Mouse (Mus musculus): ENCODE results near the gene Fnip2.
"Not testable (repeated sequence)": the region's sequence is repeated elsewhere in the genome, so short reads cannot be mapped to it uniquely, and the experiment has no call there.

Fnip2 gene

DNA sequence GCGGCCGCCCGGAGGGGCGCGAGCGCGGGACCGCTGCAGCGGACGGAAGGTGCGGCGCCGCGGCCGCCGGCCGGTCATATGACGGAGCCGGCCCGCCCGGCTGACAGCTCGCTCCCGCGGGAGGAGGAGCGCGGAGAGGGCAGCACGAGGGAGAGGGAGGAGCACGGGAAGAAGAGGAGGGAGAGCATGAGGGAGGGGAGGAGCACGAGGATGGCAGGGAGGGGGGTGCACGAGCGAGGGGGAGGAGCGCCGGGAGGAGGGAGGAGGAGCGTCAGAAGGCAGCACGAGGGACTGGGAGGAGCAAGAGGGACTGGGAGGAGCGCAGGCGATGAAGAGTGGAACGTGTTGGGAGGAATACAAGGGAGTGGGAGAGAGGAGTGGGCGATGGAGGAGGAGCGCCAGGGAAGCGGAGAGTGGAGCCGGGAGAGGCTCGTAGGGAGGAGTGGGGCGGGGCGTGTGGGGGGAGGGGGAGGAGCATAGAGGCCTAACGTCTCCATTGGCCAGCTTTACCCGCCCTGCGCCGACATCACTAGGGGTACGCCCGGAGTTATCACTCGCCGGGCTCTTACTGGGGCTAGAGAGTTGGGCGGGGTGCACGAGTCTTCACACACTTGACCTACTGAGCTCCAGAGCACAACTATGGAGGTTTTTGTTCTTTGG, at the start of gene Fnip2:
Fnip2 (minus strand) TSS at position 94 of the 660 bp plus-strand sequence.
- peak; percentile 77 for DNase-seq

DNA sequence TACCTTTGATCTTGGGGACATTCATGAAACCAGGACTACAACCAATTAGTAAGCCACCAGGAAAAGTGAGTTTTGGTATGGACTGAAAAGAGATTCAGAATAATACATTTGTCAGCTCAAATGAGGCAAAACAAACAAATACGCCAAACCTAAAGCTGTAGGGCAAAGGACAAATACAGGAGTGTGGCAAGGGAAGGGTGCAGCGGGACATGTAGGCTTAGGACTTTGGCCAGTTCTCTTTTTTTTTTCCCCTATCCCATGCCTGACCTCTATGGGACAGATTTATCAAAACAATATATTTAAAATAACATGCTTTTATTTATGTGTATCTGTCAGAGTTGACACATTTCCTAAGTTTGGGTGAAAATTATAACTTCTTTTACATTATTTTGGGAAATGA, 42.3 kb upstream of the Fnip2 start:
- no peak for DNase-seq

GRCm38 (mm10) chr3:79595468-79595867, 27.9 kb upstream of the Fnip2 start:
- no peak for DNase-seq

GRCm38 (mm10) chr3:79591793-79592471, 24.3 kb upstream of the Fnip2 start:
- DNase-seq = no peak

GRCm38 (mm10) chr3:79590863-79591792, 23.5 kb upstream of the Fnip2 start, which contains the start of gene Ppid:
TSS of gene Ppid (plus strand) at chr3:79591342.
- peak; percentile 83 for DNase-seq

DNA sequence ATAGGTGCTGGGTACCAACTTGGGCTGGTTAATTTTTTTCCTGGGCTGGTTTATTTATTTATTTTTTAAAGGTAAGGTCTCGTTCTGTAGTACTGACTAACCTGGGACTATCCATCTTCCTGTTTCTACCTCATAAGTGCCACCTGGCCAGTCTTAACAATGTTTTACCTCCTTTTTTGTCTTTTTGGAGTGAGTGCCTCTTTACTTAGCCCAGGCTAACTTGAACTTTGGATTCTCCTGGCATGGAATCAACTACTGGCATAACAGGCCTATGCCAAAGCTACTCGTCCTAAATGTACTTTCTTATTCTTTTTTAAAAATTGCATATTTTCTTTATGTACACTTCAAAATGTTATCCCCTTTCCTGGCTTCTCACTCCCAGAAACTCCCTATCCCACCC, 22.1 kb upstream of the Fnip2 start:
- no peak for DNase-seq

- peak; percentile 92 for DNase-seq
These were observed 19.2 kb upstream of the Fnip2 start for GRCm38 (mm10) chr3:79586804-79587203.

GRCm38 (mm10) chr3:79579891-79580575, 12.4 kb upstream of the Fnip2 start:
- DNase-seq = no peak

GRCm38 (mm10) chr3:79578164-79578563, 10.6 kb upstream of the Fnip2 start:
- no peak for DNase-seq

DNA sequence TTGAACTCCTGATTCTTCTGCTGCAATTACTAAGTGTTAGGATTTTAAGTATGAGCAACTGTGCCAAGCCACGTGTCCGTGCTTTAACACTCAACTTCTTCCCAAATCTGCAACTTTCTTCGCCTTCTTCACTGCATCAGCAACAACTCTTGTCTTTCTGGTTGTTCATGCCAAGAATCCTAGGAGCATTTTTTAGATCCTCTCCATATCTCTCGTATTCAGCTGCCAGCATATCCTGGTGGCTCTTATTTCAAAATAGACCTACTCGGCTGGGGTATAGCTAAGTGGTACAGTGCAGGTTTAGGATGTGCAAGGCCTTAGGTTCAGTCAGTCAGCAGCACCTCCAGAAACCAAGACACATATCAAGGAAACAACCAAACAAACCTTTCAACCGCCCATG, 10.0 kb upstream of the Fnip2 start:
- no peak for DNase-seq

DNA sequence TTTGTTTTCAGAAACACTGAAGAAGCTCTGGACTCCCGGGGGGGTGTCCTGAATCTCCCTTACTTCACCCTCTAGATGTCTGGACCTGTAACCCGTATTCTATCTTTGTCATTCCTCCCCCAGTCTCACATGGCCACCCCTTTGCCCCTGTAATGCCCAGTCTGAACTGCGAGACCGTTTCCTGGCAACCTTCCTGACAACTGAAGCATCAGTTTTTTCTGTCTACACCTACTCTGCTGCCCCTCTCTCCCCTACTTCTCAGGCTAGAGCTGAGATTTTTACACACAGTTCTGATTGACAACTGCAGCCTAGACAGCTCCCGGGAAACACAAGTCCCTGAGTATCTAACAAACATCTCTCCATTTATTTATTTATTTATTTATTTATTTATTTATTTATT, 9.3 kb upstream of the Fnip2 start:
- no peak for DNase-seq

DNA sequence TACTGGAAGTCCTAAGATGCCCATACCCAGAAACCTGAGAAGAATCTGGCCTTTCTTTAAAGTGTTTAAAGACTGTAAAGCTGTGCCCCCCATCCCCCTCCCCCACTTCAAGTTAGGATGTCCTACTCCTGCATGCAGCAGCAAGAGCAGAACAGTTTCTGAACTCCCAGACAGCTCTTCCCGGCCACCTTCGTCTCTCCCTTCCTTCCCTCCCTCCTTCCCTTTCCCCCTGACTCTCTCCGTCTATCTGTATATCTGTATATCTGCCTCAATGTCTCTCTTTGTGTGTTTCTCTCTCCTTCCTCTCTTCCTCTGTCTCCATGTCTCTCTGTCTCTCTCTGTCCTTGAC, 8.8 kb upstream of the Fnip2 start:
- no peak for DNase-seq

DNA sequence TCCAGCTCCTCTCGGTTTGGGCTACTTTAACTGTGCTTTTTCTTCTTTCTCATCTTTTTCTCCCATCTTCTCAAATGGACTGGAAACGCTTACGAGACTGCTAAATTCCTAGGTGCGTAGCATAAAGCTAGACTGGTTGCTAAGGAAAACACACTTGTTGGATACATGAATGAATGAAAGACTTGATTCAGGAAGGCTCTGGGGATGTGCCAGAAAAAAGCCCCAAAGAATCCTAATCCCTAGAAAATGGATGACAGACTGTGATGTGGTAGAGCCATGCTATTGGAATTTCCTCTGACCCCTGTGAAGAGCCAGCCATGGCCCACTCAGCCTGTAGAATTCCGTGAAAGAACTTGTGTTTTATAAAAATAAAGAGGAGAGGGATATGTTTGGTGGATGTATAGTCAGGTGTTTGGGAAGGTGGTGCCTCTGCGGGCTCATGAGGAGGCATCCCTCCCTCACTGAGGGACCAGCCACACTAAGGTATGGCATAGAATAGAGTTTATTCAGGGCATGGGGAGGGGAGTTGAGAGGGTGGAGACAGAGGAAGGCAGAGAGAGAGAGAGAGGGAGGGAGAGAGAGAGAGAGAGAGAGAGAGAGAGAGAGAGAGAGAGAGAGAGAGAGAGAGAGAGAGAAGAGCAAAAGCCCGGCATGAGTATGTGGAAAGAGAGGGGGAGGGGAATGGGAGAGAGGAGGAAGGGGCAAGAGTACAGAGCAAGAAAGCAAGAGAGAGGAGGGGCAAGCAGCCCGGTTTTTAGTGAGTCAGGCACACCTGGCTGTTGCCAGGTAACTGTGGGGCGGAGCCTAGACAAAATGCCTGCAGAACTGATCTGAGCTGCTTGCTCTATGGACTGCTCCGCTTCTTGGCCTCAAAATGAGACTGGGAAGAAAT, 8.2 kb upstream of the Fnip2 start:
- no peak for DNase-seq

DNA sequence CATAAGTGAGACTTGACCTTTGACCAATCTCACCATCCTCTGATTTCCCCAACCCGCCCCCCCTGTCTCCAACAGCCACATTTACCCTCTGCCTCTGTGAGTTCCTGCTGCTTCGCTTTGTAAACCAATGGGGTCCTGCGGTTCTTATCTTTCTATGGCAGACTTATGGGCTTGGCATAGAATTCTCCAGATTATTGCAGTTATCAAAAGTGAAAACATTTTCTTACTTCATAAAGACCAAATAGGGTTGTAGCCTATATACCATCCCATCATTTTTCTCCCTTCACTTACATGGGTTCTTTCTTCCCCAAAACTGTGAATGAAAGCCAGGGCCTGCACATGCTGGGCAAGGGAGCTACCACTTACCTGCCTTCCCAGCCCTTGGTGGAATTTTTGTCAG, 6.7 kb upstream of the Fnip2 start:
- no peak for DNase-seq

- DNase-seq = not testable (repeated sequence)
These were observed 5.8 kb upstream of the Fnip2 start for GRCm38 (mm10) chr3:79573376-79573775.

DNA sequence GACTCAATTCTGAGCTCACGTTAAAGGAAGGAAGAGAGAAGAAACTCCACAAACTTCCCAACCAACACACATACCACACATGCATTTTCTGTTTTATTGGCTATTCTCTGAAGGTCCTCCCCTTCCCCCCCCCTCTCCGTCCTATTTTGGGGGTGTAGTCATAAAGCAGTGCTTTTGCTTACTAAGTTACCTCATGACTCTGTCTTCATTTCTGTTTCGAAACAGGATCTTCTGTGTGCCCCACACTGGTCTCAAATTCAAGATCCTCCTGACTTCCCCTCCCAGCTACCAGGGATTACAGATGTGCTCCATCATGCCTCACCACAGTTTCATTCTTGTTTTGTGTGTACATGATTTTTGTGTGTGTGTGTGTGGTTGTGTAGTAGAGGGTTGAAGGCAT, 4.8 kb upstream of the Fnip2 start:
- DNase-seq = no peak

- no peak for DNase-seq
These were observed 1.7 kb upstream of the Fnip2 start for GRCm38 (mm10) chr3:79569351-79569681.

DNA sequence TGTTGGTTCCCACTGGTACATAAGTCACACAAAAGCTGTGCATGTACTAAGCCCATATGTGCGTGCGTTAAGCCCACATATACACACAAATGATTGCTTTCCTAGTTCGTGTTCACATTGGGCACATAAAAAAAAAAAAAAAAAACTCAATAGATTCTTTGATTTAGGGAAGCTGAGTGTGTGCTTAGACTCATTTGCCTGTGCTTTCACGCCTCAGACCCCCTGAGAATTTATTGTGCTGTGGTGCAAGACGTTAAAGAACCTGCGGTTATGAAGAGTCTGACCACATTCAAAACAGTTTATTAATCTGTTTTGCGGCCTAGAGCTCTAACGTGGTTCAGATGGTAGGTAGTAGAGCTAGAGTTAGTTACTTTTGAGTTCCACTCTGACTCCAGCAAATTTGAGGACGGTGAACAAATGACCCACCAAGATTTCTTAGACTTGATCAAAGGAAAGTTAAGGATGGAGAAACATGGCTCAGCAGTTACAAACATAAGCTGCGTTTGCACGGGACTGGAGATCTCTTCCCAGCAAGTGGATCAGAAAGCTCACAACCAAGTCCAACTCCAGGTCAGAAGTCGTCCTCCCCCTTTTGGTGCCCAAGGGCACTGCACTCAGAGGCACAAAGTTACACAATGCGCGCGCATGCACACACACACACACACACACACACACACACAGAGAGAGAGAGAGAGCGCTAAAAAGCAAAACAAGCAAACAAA, 1.2 kb upstream of the Fnip2 start:
- DNase-seq = no peak

DNA sequence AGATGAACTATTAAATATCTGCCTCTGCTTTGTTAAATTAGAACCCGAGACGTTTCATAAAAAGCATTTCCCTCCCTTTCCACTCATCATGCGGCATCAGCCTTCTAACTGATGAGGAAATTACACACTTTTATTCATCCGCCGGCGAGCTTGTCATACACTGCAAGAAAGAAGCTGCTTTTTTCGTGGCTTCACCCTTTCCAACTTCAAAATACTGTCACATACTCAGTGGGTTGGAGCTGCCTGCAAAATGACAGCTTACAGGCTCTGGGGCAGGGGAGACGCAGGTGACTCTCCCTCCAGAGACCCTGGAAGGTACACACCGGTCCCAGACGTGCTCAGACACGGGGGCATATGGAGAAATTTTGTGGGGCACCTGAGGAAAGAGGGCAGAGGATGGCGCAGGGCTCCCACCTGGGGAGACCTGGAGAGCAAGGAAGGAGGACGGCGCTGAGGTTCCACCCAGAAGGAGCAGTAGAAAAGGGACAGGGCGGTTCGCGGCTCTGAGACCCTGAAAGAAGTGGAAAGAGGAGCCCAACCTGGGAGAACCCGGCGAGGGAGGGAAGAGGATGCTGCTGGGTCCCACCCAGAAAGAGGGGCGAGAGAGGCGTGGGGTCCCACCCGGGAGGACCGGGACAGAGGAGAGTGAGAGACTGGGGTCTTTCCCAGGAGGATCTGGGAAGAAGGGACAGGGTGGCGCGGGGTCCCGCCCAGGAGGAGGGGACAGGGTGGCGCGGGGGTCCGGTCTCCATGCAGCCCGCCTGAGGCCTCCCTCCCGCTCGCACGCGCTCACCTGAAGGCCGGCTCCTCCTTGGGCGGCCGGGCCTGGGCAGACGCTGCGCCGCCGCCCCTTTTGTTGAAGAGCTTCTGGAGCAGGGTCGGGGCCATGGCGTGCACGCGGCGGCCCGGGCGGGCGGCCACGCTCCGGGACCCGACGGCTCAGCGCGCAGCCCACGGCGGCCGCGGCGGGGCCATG, 592 bp downstream of the Fnip2 start:
- DNase-seq = peak; percentile 56
